7 mouse cellular contexts compared by ENCODE assay signal in genomic region chr7:105786506-105787284, GRCm38 (mm10). TPM values are rescaled to one million over a fixed set of nuclear protein-coding genes. Genes with fewer than 3 reads are reported as not detected.
A peak's percentile ranks its signal among the peaks of the same experiment; 100 is the strongest.
DNase-seq lines count a peak whose midpoint lies in the region; ATAC-seq and TF ChIP-seq lines count a peak whose summit lies in the region.

No protein-coding gene starts in this region.

- H3K36me3 ChIP-seq in lung, embryonic 14.5 days (ENCODE audit: insufficient read depth), result peaks cover 17% of the 10 kb centered on the region
- H3K36me3 ChIP-seq in forebrain, embryonic 13.5 days (ENCODE audit: poor library complexity, severe bottlenecking), result peaks cover 42% of the 10 kb centered on the region
- peaks cover 7% of the 10 kb centered on the region for H3K36me3 ChIP-seq in limb, embryonic 15.5 days
- no peaks in the 10 kb centered on the region for H3K36me3 ChIP-seq in small intestine, adult 2 months (ENCODE audit: control insufficient read depth, insufficient read depth, low read length)

- WGBS in lung, embryonic 14.5 days, result 6% methylated on average over 20 of the region's 20 CpGs
- WGBS in forebrain, embryonic 13.5 days, result 4% methylated on average over 19 of the region's 20 CpGs
- 5% methylated on average over 13 of the region's 20 CpGs for WGBS in limb, embryonic 15.5 days
- WGBS in small intestine, adult 2 months, result 12% methylated on average over 20 of the region's 20 CpGs

- peak; percentile 61 for ATAC-seq in lung, embryonic 14.5 days (ENCODE audit: insufficient read depth)
- peak; percentile 76 for ATAC-seq in forebrain, embryonic 13.5 days
- ATAC-seq in limb, embryonic 15.5 days (ENCODE audit: insufficient number of reproducible peaks, low FRiP score, low TSS enrichment, low read depth), result peak; percentile 41; the same call in 1 of the 2 replicates

- peak overlapping the region; percentile 95 for H3K9ac ChIP-seq in lung, embryonic 14.5 days
- peak overlapping the region; percentile 100 for H3K9ac ChIP-seq in forebrain, embryonic 13.5 days
- peak overlapping the region; percentile 92 for H3K9ac ChIP-seq in limb, embryonic 15.5 days

- TF ChIP-seq CTCF in lung, embryonic 14.5 days (IDR thresholded peaks at IDR 0.05; ENCODE audit: low read depth), result no peak
- no peak for TF ChIP-seq CTCF in small intestine, adult 2 months (IDR thresholded peaks at IDR 0.05; ENCODE audit: extremely low read depth, insufficient read length, insufficient replicate concordance, low read depth, low read length)

- peak overlapping the region; percentile 86 for H3K27ac ChIP-seq in lung, embryonic 14.5 days (ENCODE audit: low read depth)
- H3K27ac ChIP-seq in forebrain, embryonic 13.5 days, result peak overlapping the region; percentile 96
- peak overlapping the region; percentile 93 for H3K27ac ChIP-seq in limb, embryonic 15.5 days
- H3K27ac ChIP-seq in small intestine, adult 2 months (ENCODE audit: insufficient read depth, low read depth, low read length), result no peak overlapping the region

- H3K27me3 ChIP-seq in lung, embryonic 14.5 days (ENCODE audit: insufficient read depth, low read length), result no peaks in the 10 kb centered on the region
- H3K27me3 ChIP-seq in forebrain, embryonic 13.5 days, result no peaks in the 10 kb centered on the region
- H3K27me3 ChIP-seq in limb, embryonic 15.5 days, result no peaks in the 10 kb centered on the region
- peaks cover 29% of the 10 kb centered on the region for H3K27me3 ChIP-seq in small intestine, adult 2 months (ENCODE audit: control insufficient read depth, insufficient read depth, low read length)

- H3K4me3 ChIP-seq in lung, embryonic 14.5 days (ENCODE audit: low read depth, low read length), result peak overlapping the region; percentile 88
- peak overlapping the region; percentile 99 for H3K4me3 ChIP-seq in forebrain, embryonic 13.5 days
- peak overlapping the region; percentile 93 for H3K4me3 ChIP-seq in limb, embryonic 15.5 days
- peak overlapping the region; percentile 71 for H3K4me3 ChIP-seq in small intestine, adult 2 months (ENCODE audit: low read depth, low read length)

- H3K4me2 ChIP-seq in lung, embryonic 14.5 days, result peak overlapping the region; percentile 67
- peak overlapping the region; percentile 88 for H3K4me2 ChIP-seq in forebrain, embryonic 13.5 days
- H3K4me2 ChIP-seq in limb, embryonic 15.5 days, result peak overlapping the region; percentile 67

- peaks cover 2% of the 10 kb centered on the region; the same call in 1 of the 2 replicates for H3K4me1 ChIP-seq in lung, embryonic 14.5 days (ENCODE audit: insufficient read depth)
- H3K4me1 ChIP-seq in forebrain, embryonic 13.5 days, result peaks cover 49% of the 10 kb centered on the region
- peaks cover 41% of the 10 kb centered on the region for H3K4me1 ChIP-seq in limb, embryonic 15.5 days
- 0 out of 2 replicates have a peak, but pooled peaks cover 2% of the 10 kb centered on the region for H3K4me1 ChIP-seq in small intestine, adult 2 months (ENCODE audit: control insufficient read depth, insufficient read depth, insufficient read length, low read length)

- no peak for DNase-seq in lung, embryonic 14.5 days
- no peak for DNase-seq in lung, postnatal 4 days
- no peak for DNase-seq in urinary bladder, adult 2 months (ENCODE audit: low spot score)
- DNase-seq in Muller cell, postnatal 12 days (ENCODE audit: inconsistent ontology term), result no peak

- no peak for TF ChIP-seq POLR2A in small intestine, adult 2 months (IDR thresholded peaks at IDR 0.05; ENCODE audit: low read depth, low read length)

- no peaks in the 10 kb centered on the region for H3K9me3 ChIP-seq in lung, embryonic 14.5 days (ENCODE audit: low read depth, low read length)
- H3K9me3 ChIP-seq in forebrain, embryonic 13.5 days (replicated peaks), result no peaks in the 10 kb centered on the region
- H3K9me3 ChIP-seq in limb, embryonic 15.5 days, result no peaks in the 10 kb centered on the region

RNA-seq across cellular contexts. Expression of gene Dchs1, which starts 0.8 kb away (rescaled TPM):
- 17.7 and 20.7 TPM in 2 replicates for polyA plus RNA-seq in lung, embryonic 14.5 days (2014; fragmentation: Nextera tagmentation; extraction: Ambion mirVana)
- 16.5 and 18.8 TPM in 2 replicates for polyA plus RNA-seq in forebrain, embryonic 13.5 days (2015; fragmentation: Nextera tagmentation; extraction: Ambion mirVana)
- 13.3 and 16.2 TPM in 2 replicates for polyA plus RNA-seq in limb, embryonic 15.5 days (2015; fragmentation: Nextera tagmentation; extraction: Ambion mirVana)
- 2.9 and 5.2 TPM in 2 replicates for polyA plus RNA-seq in small intestine, adult 2 months (2012; rRNA removed)
- polyA plus RNA-seq in urinary bladder, adult 2 months (2012; rRNA removed), result 4.4 and 7.4 TPM in 2 replicates

RNA-seq across cellular contexts. Expression of gene Mrpl17, which starts 24.2 kb away (rescaled TPM):
- 384 and 388 TPM in 2 replicates for polyA plus RNA-seq in lung, embryonic 14.5 days (2014; fragmentation: Nextera tagmentation; extraction: Ambion mirVana)
- 244 and 255 TPM in 2 replicates for polyA plus RNA-seq in forebrain, embryonic 13.5 days (2015; fragmentation: Nextera tagmentation; extraction: Ambion mirVana)
- polyA plus RNA-seq in limb, embryonic 15.5 days (2015; fragmentation: Nextera tagmentation; extraction: Ambion mirVana), result 329 and 341 TPM in 2 replicates
- polyA plus RNA-seq in small intestine, adult 2 months (2012; rRNA removed), result 125 and 127 TPM in 2 replicates
- 218 and 233 TPM in 2 replicates for polyA plus RNA-seq in urinary bladder, adult 2 months (2012; rRNA removed)

RNA-seq across cellular contexts. Expression of gene Tpp1, which starts 34.7 kb away (rescaled TPM):
- 73.7 and 78.2 TPM in 2 replicates for polyA plus RNA-seq in lung, embryonic 14.5 days (2014; fragmentation: Nextera tagmentation; extraction: Ambion mirVana)
- polyA plus RNA-seq in forebrain, embryonic 13.5 days (2015; fragmentation: Nextera tagmentation; extraction: Ambion mirVana), result 29.5 and 36.8 TPM in 2 replicates
- polyA plus RNA-seq in limb, embryonic 15.5 days (2015; fragmentation: Nextera tagmentation; extraction: Ambion mirVana), result 74.3 and 75.9 TPM in 2 replicates
- 37.2 and 55.9 TPM in 2 replicates for polyA plus RNA-seq in small intestine, adult 2 months (2012; rRNA removed)
- polyA plus RNA-seq in urinary bladder, adult 2 months (2012; rRNA removed), result 130 and 144 TPM in 2 replicates

RNA-seq across cellular contexts. Expression of gene Taf10, which starts 42.5 kb away (rescaled TPM):
- 175 and 192 TPM in 2 replicates for polyA plus RNA-seq in lung, embryonic 14.5 days (2014; fragmentation: Nextera tagmentation; extraction: Ambion mirVana)
- 137 and 141 TPM in 2 replicates for polyA plus RNA-seq in forebrain, embryonic 13.5 days (2015; fragmentation: Nextera tagmentation; extraction: Ambion mirVana)
- 80.1 and 104 TPM in 2 replicates for polyA plus RNA-seq in limb, embryonic 15.5 days (2015; fragmentation: Nextera tagmentation; extraction: Ambion mirVana)
- polyA plus RNA-seq in small intestine, adult 2 months (2012; rRNA removed), result 400 and 599 TPM in 2 replicates
- 150 and 171 TPM in 2 replicates for polyA plus RNA-seq in urinary bladder, adult 2 months (2012; rRNA removed)

RNA-seq across cellular contexts. Expression of gene Rrp8, which starts 49.5 kb away (rescaled TPM):
- polyA plus RNA-seq in lung, embryonic 14.5 days (2014; fragmentation: Nextera tagmentation; extraction: Ambion mirVana), result 45.2 and 48.9 TPM in 2 replicates
- 31.2 and 35.4 TPM in 2 replicates for polyA plus RNA-seq in forebrain, embryonic 13.5 days (2015; fragmentation: Nextera tagmentation; extraction: Ambion mirVana)
- 36.4 and 41.8 TPM in 2 replicates for polyA plus RNA-seq in limb, embryonic 15.5 days (2015; fragmentation: Nextera tagmentation; extraction: Ambion mirVana)
- 2.5 and 2.7 TPM in 2 replicates for polyA plus RNA-seq in small intestine, adult 2 months (2012; rRNA removed)
- polyA plus RNA-seq in urinary bladder, adult 2 months (2012; rRNA removed), result 17.0 and 17.1 TPM in 2 replicates
